Mouse (Mus musculus): ENCODE measurements around the gene Antxr2. TPM values are rescaled to one million over a fixed set of nuclear protein-coding genes. Genes with fewer than 3 reads are reported as not detected.

Gene Antxr2
- polyA plus RNA-seq, 1 experiment from 2014 or later, result 28.6 TPM

- no peak overlapping the region for H3K4me2 ChIP-seq
- no peak overlapping the region for H3K27ac ChIP-seq
- no peaks in the 10 kb centered on the region for H3K36me3 ChIP-seq
- no peak for ATAC-seq (ENCODE audit: insufficient number of reproducible peaks, low FRiP score, low TSS enrichment, low read depth)
- no peak overlapping the region for H3K4me3 ChIP-seq
- no peak overlapping the region for H3K9ac ChIP-seq
- H3K4me1 ChIP-seq, result no peaks in the 10 kb centered on the region
- H3K27me3 ChIP-seq, result no peaks in the 10 kb centered on the region
- 67% methylated on average over 7 of the region's 7 CpGs for WGBS
- no peaks in the 10 kb centered on the region for H3K9me3 ChIP-seq
These were observed 129.7 kb downstream of the Antxr2 start for GRCm38 (mm10) chr5:97901096-97901495.

GRCm38 (mm10) chr5:97899321-97899720 lies 131.5 kb downstream of the Antxr2 start:
- Histone ChIP-seq H3K9ac (no peak overlapping the region), H3K27ac (no peak overlapping the region), H3K9me3 (no peaks in the 10 kb centered on the region), H3K36me3 (no peaks in the 10 kb centered on the region), H3K4me2 (no peak overlapping the region), H3K4me3 (no peak overlapping the region), H3K4me1 (no peaks in the 10 kb centered on the region), H3K27me3 (no peaks in the 10 kb centered on the region)
- no peak for ATAC-seq (ENCODE audit: insufficient number of reproducible peaks, low FRiP score, low TSS enrichment, low read depth)
- WGBS, result 92% methylated on average over 5 of the region's 5 CpGs

DNA sequence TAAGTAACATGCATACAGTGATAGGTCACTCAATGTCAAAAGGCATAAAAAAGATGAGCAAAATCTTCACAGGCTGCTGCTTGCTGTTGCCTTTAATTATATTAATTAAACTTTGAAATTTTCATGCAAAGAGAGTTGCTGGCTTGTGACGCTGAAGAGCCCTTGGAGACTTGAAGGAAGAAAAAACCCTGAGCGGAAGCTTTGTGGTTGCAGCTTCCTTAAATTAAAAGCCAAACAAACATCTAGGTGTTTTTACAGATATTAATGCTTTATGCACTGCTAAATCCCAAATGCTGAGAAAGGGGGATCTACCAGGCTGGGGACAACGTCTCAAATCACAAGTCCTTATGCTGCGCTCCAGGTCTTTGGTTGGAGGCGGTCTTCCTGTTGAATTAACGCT lies 145.4 kb downstream of the Antxr2 start:
- Histone ChIP-seq H3K4me1 (no peaks in the 10 kb centered on the region), H3K9me3 (no peaks in the 10 kb centered on the region), H3K27me3 (no peaks in the 10 kb centered on the region), H3K4me2 (no peak overlapping the region), H3K27ac (no peak overlapping the region), H3K36me3 (peaks cover 17% of the 10 kb centered on the region; the same call in 1 of the 2 replicates), H3K9ac (no peak overlapping the region), H3K4me3 (no peak overlapping the region)
- WGBS, result 89% methylated on average over 6 of the region's 6 CpGs
- no peak for ATAC-seq (ENCODE audit: insufficient number of reproducible peaks, low FRiP score, low TSS enrichment, low read depth)

DNA sequence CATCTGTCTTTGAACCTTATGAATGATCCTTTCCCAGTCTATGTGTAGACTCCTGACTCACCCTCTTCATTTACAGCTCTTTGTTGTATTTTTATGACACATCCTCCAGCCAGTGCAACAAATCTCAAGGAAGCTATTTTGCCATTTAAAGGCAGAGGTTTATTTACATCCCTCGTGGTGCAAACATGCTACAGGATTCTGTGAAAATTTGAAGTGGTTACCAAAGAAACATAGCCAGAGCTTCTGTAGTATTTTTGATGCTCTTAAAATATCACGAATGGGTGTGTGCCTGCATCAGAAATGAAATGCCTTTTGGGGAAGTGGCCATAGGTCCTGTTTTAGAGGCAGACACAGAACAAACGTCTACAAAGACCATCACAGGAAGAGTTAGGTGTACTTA lies 146.7 kb downstream of the Antxr2 start:
- no peak for ATAC-seq (ENCODE audit: insufficient number of reproducible peaks, low FRiP score, low TSS enrichment, low read depth)
- WGBS, result 70% methylated on average over 3 of the region's 3 CpGs

DNA sequence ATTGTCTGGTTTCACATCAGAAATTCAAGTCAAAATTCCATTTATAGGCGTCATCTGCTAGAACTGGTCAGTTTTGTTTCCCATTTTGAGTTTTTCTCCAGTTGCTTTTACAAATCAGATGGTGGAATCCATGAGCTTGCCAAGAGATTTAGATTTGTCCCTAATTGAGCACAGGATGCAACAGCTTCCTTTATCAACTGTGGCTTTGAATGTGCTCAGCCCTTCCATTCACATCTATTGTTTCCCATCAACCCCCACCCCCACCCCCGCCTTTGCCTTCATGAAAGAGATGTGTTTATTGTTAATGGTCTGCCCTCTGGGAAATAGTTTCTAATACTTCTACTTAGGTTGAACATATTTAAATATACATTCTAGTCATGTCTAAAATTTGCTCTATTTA lies 149.4 kb downstream of the Antxr2 start:
- Histone ChIP-seq H3K4me3 (no peak overlapping the region), H3K36me3 (peaks cover 17% of the 10 kb centered on the region; the same call in 1 of the 2 replicates), H3K9ac (no peak overlapping the region), H3K27ac (no peak overlapping the region), H3K4me1 (no peaks in the 10 kb centered on the region), H3K9me3 (no peaks in the 10 kb centered on the region), H3K27me3 (no peaks in the 10 kb centered on the region), H3K4me2 (no peak overlapping the region)
- 79% methylated on average over 2 of the region's 2 CpGs for WGBS
- no peak for ATAC-seq (ENCODE audit: insufficient number of reproducible peaks, low FRiP score, low TSS enrichment, low read depth)

More for the DNA sequence above, 146.7 kb downstream of the Antxr2 start:
- Histone ChIP-seq H3K27ac (no peak overlapping the region), H3K9ac (no peak overlapping the region), H3K36me3 (peaks cover 17% of the 10 kb centered on the region; the same call in 1 of the 2 replicates), H3K4me1 (no peaks in the 10 kb centered on the region), H3K27me3 (no peaks in the 10 kb centered on the region), H3K4me2 (no peak overlapping the region), H3K9me3 (no peaks in the 10 kb centered on the region), H3K4me3 (no peak overlapping the region)

GRCm38 (mm10) chr5:97880115-97880514 lies 150.7 kb downstream of the Antxr2 start:
- Histone ChIP-seq H3K27me3 (no peaks in the 10 kb centered on the region), H3K27ac (no peak overlapping the region), H3K9me3 (no peaks in the 10 kb centered on the region), H3K4me2 (no peak overlapping the region), H3K4me3 (no peak overlapping the region), H3K9ac (no peak overlapping the region), H3K36me3 (peaks cover 8% of the 10 kb centered on the region; the same call in 1 of the 2 replicates), H3K4me1 (no peaks in the 10 kb centered on the region)
- 72% methylated on average over 8 of the region's 8 CpGs for WGBS
- ATAC-seq (ENCODE audit: insufficient number of reproducible peaks, low FRiP score, low TSS enrichment, low read depth), result no peak

GRCm38 (mm10) chr5:97878871-97879270 lies 152.0 kb downstream of the Antxr2 start:
- ATAC-seq (ENCODE audit: insufficient number of reproducible peaks, low FRiP score, low TSS enrichment, low read depth), result no peak
- Histone ChIP-seq H3K9me3 (no peaks in the 10 kb centered on the region), H3K4me1 (no peaks in the 10 kb centered on the region), H3K27me3 (no peaks in the 10 kb centered on the region), H3K9ac (no peak overlapping the region), H3K27ac (no peak overlapping the region), H3K4me3 (no peak overlapping the region), H3K36me3 (no peaks in the 10 kb centered on the region), H3K4me2 (no peak overlapping the region)
- 49% methylated on average over 3 of the region's 3 CpGs for WGBS

DNA sequence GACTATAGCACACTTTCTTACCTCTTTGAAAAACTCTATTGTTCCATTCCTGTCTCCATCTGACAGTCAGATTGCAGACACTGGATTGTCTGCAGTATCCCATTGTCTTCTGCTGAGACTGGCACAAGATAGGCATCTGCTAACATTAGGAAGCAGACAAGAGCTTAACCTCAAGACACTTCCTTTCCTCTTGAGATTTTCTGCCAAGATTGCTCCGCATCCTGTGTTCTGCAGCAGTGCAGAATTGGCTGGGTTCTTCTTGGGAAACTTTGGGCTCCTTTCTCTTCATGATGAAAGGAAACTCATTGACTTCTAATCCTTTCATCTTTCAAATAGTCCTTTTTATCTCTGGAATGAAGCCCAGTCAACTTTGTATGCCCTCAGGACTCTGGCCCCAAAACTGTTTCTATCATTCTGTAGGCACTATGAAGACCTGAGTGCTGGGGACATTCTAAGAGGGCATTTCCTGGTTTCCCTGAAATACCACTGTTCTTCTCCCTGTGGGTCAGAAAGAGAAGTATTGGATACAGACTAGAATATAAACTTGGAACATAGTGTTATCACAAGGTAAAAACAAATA lies 152.5 kb downstream of the Antxr2 start:
- WGBS, result 67% methylated on average over 1 of the region's 1 CpGs
- Histone ChIP-seq H3K27me3 (no peaks in the 10 kb centered on the region), H3K36me3 (no peaks in the 10 kb centered on the region), H3K4me1 (no peaks in the 10 kb centered on the region), H3K9ac (no peak overlapping the region), H3K27ac (no peak overlapping the region), H3K4me2 (no peak overlapping the region), H3K9me3 (no peaks in the 10 kb centered on the region), H3K4me3 (no peak overlapping the region)
- ATAC-seq (ENCODE audit: insufficient number of reproducible peaks, low FRiP score, low TSS enrichment, low read depth), result no peak

- Histone ChIP-seq H3K9me3 (no peaks in the 10 kb centered on the region), H3K4me1 (no peaks in the 10 kb centered on the region), H3K4me2 (no peak overlapping the region), H3K9ac (no peak overlapping the region), H3K36me3 (no peaks in the 10 kb centered on the region), H3K27me3 (no peaks in the 10 kb centered on the region), H3K4me3 (no peak overlapping the region), H3K27ac (no peak overlapping the region)
- ATAC-seq (ENCODE audit: insufficient number of reproducible peaks, low FRiP score, low TSS enrichment, low read depth), result no peak
- 95% methylated on average over 2 of the region's 2 CpGs for WGBS
These were observed 153.9 kb downstream of the Antxr2 start for GRCm38 (mm10) chr5:97876895-97877294.

DNA sequence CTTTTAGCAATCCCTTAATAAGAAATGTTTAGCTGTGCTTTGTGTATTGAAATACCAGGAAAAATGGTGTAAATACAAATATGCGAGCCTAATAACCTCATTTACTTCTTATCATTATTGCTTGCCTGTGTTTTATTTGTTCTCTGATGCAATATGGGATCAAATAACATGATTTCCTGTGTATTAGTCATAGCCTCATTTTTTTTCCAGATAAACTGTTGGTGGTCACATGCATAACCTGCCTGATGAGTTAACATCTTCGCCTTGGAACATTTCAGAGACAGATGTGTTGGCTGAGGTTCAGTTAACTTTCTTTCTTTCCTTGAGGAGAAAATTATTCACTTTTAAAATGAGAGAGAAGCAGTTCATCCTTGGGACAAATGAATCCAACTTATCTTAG lies 162.9 kb downstream of the Antxr2 start:
- Histone ChIP-seq H3K27ac (no peak overlapping the region), H3K4me3 (no peak overlapping the region), H3K9me3 (no peaks in the 10 kb centered on the region), H3K36me3 (no peaks in the 10 kb centered on the region), H3K9ac (no peak overlapping the region), H3K4me1 (no peaks in the 10 kb centered on the region), H3K4me2 (no peak overlapping the region), H3K27me3 (no peaks in the 10 kb centered on the region)
- no peak for ATAC-seq (ENCODE audit: insufficient number of reproducible peaks, low FRiP score, low TSS enrichment, low read depth)
- 55% methylated on average over 2 of the region's 2 CpGs for WGBS

- Histone ChIP-seq H3K27ac (no peak overlapping the region), H3K27me3 (no peaks in the 10 kb centered on the region), H3K36me3 (no peaks in the 10 kb centered on the region), H3K9ac (no peak overlapping the region), H3K4me1 (no peaks in the 10 kb centered on the region), H3K9me3 (no peaks in the 10 kb centered on the region), H3K4me2 (no peak overlapping the region), H3K4me3 (no peak overlapping the region)
- 89% methylated on average over 3 of the region's 3 CpGs for WGBS
- ATAC-seq (ENCODE audit: insufficient number of reproducible peaks, low FRiP score, low TSS enrichment, low read depth), result no peak
These were observed 163.9 kb downstream of the Antxr2 start for GRCm38 (mm10) chr5:97866975-97867374.

DNA sequence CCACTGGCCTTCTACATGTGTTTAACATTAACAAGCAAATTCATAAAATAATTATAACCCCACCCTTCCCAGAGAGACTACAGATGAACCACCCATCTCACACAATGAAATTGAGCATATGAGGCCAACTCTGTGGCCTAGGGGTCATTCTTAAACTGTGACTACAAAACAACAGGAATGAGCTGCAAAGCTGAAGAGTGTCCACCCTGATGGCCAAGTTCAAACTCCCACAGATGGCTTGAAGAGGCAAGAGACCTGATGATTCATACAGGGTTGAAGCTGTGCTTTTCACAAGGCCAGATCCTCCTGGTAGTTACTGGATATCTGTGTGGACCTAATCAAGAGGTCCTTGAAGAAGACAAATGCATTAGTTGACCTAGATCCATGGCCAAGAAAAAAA lies 173.7 kb downstream of the Antxr2 start:
- Histone ChIP-seq H3K4me1 (no peaks in the 10 kb centered on the region), H3K9me3 (no peaks in the 10 kb centered on the region), H3K36me3 (no peaks in the 10 kb centered on the region), H3K27me3 (no peaks in the 10 kb centered on the region), H3K9ac (no peak overlapping the region), H3K4me2 (no peak overlapping the region), H3K4me3 (no peak overlapping the region), H3K27ac (no peak overlapping the region)
- no peak for ATAC-seq (ENCODE audit: insufficient number of reproducible peaks, low FRiP score, low TSS enrichment, low read depth)

Measured in limb, embryonic 15.5 days (tissue).